In the genomic region with DNA sequence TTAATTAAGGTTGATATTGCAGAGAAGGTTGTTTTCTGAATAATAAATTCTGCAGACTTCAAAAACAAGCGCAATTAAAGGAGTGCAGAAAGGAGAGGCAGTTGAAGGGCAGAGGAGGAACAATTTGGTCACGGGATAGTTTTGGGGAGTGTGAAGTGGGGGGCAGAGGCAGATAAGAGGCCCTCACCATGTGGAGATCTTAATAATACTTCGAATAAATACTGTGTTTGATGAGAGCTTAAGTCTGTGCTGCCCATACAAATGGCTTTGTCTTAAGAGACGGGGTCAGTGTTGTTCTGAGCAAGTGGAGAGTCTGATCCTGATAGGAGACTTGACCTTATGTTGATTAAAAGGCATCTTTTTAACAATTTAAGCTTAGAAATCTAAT, we compare ENCODE assay signal across 16 mouse cellular contexts.
A peak's percentile ranks its signal among the peaks of the same experiment; 100 is the strongest.
DNase-seq lines count a peak whose midpoint lies in the region; ATAC-seq lines count a peak whose summit lies in the region.
"Had no signal": no experiment of that assay in that cellular context is flagged by ENCODE, and none has a peak within 500 bp of the region (broad histone marks: within the 10 kb centered on the region; RNA-seq: fewer than 3 reads in every experiment).

No protein-coding gene starts in this region.

- H3K4me1 ChIP-seq in embryonic facial prominence, embryonic 11.5 days (ENCODE audit: control insufficient read depth, insufficient read depth, low read length): no peaks in the 10 kb centered on the region
- H3K4me1 ChIP-seq in embryonic facial prominence, embryonic 10.5 days: peaks cover 19% of the 10 kb centered on the region
- H3K4me1 ChIP-seq in forebrain, embryonic 12.5 days: peaks cover 26% of the 10 kb centered on the region
- peaks cover 25% of the 10 kb centered on the region for H3K4me1 ChIP-seq in hindbrain, embryonic 13.5 days (replicated peaks)
- peaks cover 23% of the 10 kb centered on the region for H3K4me1 ChIP-seq in midbrain, embryonic 14.5 days (ENCODE audit: control insufficient read depth, insufficient read depth, low read length)
- H3K4me1 ChIP-seq: embryonic facial prominence, embryonic 15.5 days; limb, embryonic 12.5 days had no signal

- H3K27ac ChIP-seq in embryonic facial prominence, embryonic 11.5 days (replicated peaks; ENCODE audit: low read depth, low read length): no peak overlapping the region
- no peak overlapping the region for H3K27ac ChIP-seq in embryonic facial prominence, embryonic 10.5 days (replicated peaks)
- peak overlapping the region; percentile 77 for H3K27ac ChIP-seq in forebrain, embryonic 12.5 days
- H3K27ac ChIP-seq in hindbrain, embryonic 13.5 days: peak overlapping the region; percentile 92
- H3K27ac ChIP-seq in midbrain, embryonic 14.5 days (replicated peaks; ENCODE audit: low read depth, low read length): peak overlapping the region; percentile 91
- H3K27ac ChIP-seq: embryonic facial prominence, embryonic 15.5 days; limb, embryonic 12.5 days; liver, embryonic 14.5 days had no signal

- H3K27me3 ChIP-seq in embryonic facial prominence, embryonic 11.5 days (ENCODE audit: control insufficient read depth, insufficient read depth, low read length): no peaks in the 10 kb centered on the region
- H3K27me3 ChIP-seq in embryonic facial prominence, embryonic 10.5 days (replicated peaks; ENCODE audit: low read depth, poor library complexity, severe bottlenecking): peaks cover 5% of the 10 kb centered on the region
- H3K27me3 ChIP-seq in forebrain, embryonic 12.5 days: no peaks in the 10 kb centered on the region
- peaks cover 3% of the 10 kb centered on the region; the same call in 1 of the 2 replicates for H3K27me3 ChIP-seq in hindbrain, embryonic 13.5 days
- no peaks in the 10 kb centered on the region for H3K27me3 ChIP-seq in midbrain, embryonic 14.5 days (ENCODE audit: control insufficient read depth, insufficient read depth, low read length)
- H3K27me3 ChIP-seq: embryonic facial prominence, embryonic 15.5 days; limb, embryonic 12.5 days had no signal

- no peak overlapping the region for H3K4me2 ChIP-seq in embryonic facial prominence, embryonic 11.5 days (ENCODE audit: low read depth, low read length)
- H3K4me2 ChIP-seq in forebrain, embryonic 12.5 days: peak overlapping the region; percentile 6; the same call in 1 of the 2 replicates
- H3K4me2 ChIP-seq in hindbrain, embryonic 13.5 days: 0 out of 2 replicates have a peak overlapping the region, but pooled peaks have one; percentile 25
- no peak overlapping the region for H3K4me2 ChIP-seq in midbrain, embryonic 14.5 days (ENCODE audit: low read length)
- H3K4me2 ChIP-seq: embryonic facial prominence, embryonic 15.5 days; limb, embryonic 12.5 days had no signal

- no peak overlapping the region for H3K4me3 ChIP-seq in embryonic facial prominence, embryonic 11.5 days (ENCODE audit: low read depth, low read length)
- H3K4me3 ChIP-seq in embryonic facial prominence, embryonic 10.5 days: no peak overlapping the region
- no peak overlapping the region for H3K4me3 ChIP-seq in forebrain, embryonic 12.5 days (replicated peaks)
- no peak overlapping the region for H3K4me3 ChIP-seq in hindbrain, embryonic 13.5 days
- H3K4me3 ChIP-seq in midbrain, embryonic 14.5 days (replicated peaks; ENCODE audit: low read depth, low read length): no peak overlapping the region
- H3K4me3 ChIP-seq: embryonic facial prominence, embryonic 15.5 days; limb, embryonic 12.5 days had no signal

- no peak overlapping the region for H3K9ac ChIP-seq in embryonic facial prominence, embryonic 11.5 days (replicated peaks; ENCODE audit: low read length)
- H3K9ac ChIP-seq in forebrain, embryonic 12.5 days: no peak overlapping the region
- H3K9ac ChIP-seq in hindbrain, embryonic 13.5 days: no peak overlapping the region
- no peak overlapping the region for H3K9ac ChIP-seq in midbrain, embryonic 14.5 days (replicated peaks; ENCODE audit: low read length)
- H3K9ac ChIP-seq: embryonic facial prominence, embryonic 15.5 days; limb, embryonic 12.5 days; liver, embryonic 14.5 days had no signal

- no peak for DNase-seq in embryonic facial prominence, embryonic 11.5 days (ENCODE audit: low spot score)
- no peak for DNase-seq in embryonic facial prominence, embryonic 10.5 days (ENCODE audit: low spot score)
- no peak for DNase-seq in midbrain, embryonic 14.5 days
- DNase-seq in adrenal gland, adult 8-10 months: no peak
- DNase-seq in spleen, postnatal 36 days (ENCODE audit: low spot score in 2 of 2): no peak
- no peak for DNase-seq in layer of hippocampus, adult 9-10 months (ENCODE audit: low spot score)
- DNase-seq: cerebellum, adult 8-10 months; gastrocnemius, postnatal 36 days; kidney, postnatal 14 days; spleen, adult 18-20 months; thymus, postnatal 14 days had no signal

- 78% methylated on average over 4 of the region's 4 CpGs for WGBS in embryonic facial prominence, embryonic 11.5 days
- 80% methylated on average over 4 of the region's 4 CpGs for WGBS in embryonic facial prominence, embryonic 10.5 days
- WGBS in forebrain, embryonic 12.5 days: 23% methylated on average over 4 of the region's 4 CpGs
- WGBS in hindbrain, embryonic 13.5 days: 47% methylated on average over 4 of the region's 4 CpGs
- WGBS in midbrain, embryonic 14.5 days: 31% methylated on average over 4 of the region's 4 CpGs

- no peaks in the 10 kb centered on the region for H3K9me3 ChIP-seq in embryonic facial prominence, embryonic 11.5 days (replicated peaks; ENCODE audit: control insufficient read depth, low read length)
- H3K9me3 ChIP-seq in embryonic facial prominence, embryonic 10.5 days: no peaks in the 10 kb centered on the region
- 0 out of 2 replicates have a peak, but pooled peaks cover 4% of the 10 kb centered on the region for H3K9me3 ChIP-seq in forebrain, embryonic 12.5 days
- peaks cover 4% of the 10 kb centered on the region; the same call in 1 of the 2 replicates for H3K9me3 ChIP-seq in hindbrain, embryonic 13.5 days
- no peaks in the 10 kb centered on the region for H3K9me3 ChIP-seq in midbrain, embryonic 14.5 days (ENCODE audit: control insufficient read depth, low read length)
- H3K9me3 ChIP-seq: embryonic facial prominence, embryonic 15.5 days; limb, embryonic 12.5 days had no signal

- ATAC-seq in embryonic facial prominence, embryonic 11.5 days (replicated peaks; ENCODE audit: insufficient number of reproducible peaks, low FRiP score, low TSS enrichment, low read depth): 0 out of 2 replicates have a peak, but pooled peaks have one; percentile 14
- ATAC-seq in forebrain, embryonic 12.5 days (ENCODE audit: low FRiP score): peak; percentile 49
- ATAC-seq in hindbrain, embryonic 13.5 days (ENCODE audit: low FRiP score): peak; percentile 50; the same call in 1 of the 2 replicates
- ATAC-seq in midbrain, embryonic 14.5 days (ENCODE audit: low FRiP score, low TSS enrichment): peak; percentile 11; the same call in 1 of the 2 replicates

- no peaks in the 10 kb centered on the region for H3K36me3 ChIP-seq in embryonic facial prominence, embryonic 11.5 days (replicated peaks; ENCODE audit: control insufficient read depth, insufficient read depth, low read depth, low read length)
- no peaks in the 10 kb centered on the region for H3K36me3 ChIP-seq in embryonic facial prominence, embryonic 10.5 days (replicated peaks)
- H3K36me3 ChIP-seq in forebrain, embryonic 12.5 days (replicated peaks): no peaks in the 10 kb centered on the region
- H3K36me3 ChIP-seq in hindbrain, embryonic 13.5 days: no peaks in the 10 kb centered on the region
- H3K36me3 ChIP-seq in midbrain, embryonic 14.5 days (ENCODE audit: control insufficient read depth, insufficient read depth, low read length): no peaks in the 10 kb centered on the region
- H3K36me3 ChIP-seq: embryonic facial prominence, embryonic 15.5 days; limb, embryonic 12.5 days had no signal

Comparison
In these comparisons a context has a peak if more than half of its experiments do, and no peak if none do; other contexts are left out.
1. H3K27ac ChIP-seq: peak in forebrain, embryonic 12.5 days (single experiment), hindbrain, embryonic 13.5 days (single experiment) and midbrain, embryonic 14.5 days (single experiment); none in embryonic facial prominence, embryonic 11.5 days (single experiment) and embryonic facial prominence, embryonic 10.5 days (single experiment).
2. H3K4me2 ChIP-seq: peak in forebrain, embryonic 12.5 days (single experiment) and hindbrain, embryonic 13.5 days (single experiment); none in embryonic facial prominence, embryonic 11.5 days (single experiment) and midbrain, embryonic 14.5 days (single experiment).
3. Peak in every context shown above with its lines, with median percentiles within 50 percentile points of each other: ATAC-seq.